Mouse (Mus musculus): ENCODE data around the gene Lrrc73. TPM values are rescaled to one million over a fixed set of nuclear protein-coding genes. Genes with fewer than 3 reads are reported as not detected.
A peak's percentile ranks its signal among the peaks of the same experiment; 100 is the strongest.

The Lrrc73 gene
- total and polyA plus RNA-seq, 2 experiments: 0.16 TPM; not detected in 1

DNA sequence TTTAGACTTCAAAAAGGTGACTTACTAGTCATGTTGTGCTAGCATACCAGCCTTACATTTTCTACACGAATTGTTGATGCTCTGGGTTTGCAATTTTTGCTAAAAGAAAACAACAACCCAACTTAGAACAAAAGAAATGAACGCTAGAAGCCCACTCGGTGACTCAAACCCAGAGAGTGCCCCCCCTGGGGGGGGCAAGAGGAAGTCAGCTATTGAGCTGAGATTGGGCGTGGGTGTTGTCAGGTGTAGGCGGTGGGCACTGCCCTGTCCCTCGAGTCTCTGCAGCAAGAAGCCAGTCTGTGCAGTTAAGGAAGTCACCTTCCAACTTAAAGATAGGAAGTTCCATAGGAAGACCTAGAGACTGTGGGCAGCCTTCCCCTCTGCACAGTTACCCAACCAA lies 43.3 kb downstream of the Lrrc73 start:
- Histone ChIP-seq H3K9ac (ENCODE audit: low read depth, low read length) (no peak overlapping the region), H3K27me3 (ENCODE audit: control insufficient read depth, insufficient read depth, low read length) (peaks cover 10% of the 10 kb centered on the region; the same call in 1 of the 2 replicates), H3K27ac (replicated peaks; ENCODE audit: insufficient read depth, low read depth, low read length) (no peak overlapping the region), H3K79me2 (ENCODE audit: control insufficient read depth, insufficient read depth, low read length) (no peaks in the 10 kb centered on the region), H3K36me3 (ENCODE audit: control insufficient read depth, insufficient read depth, low read length) (no peaks in the 10 kb centered on the region), H3K4me1 (ENCODE audit: control insufficient read depth, insufficient read depth, low read length) (peaks cover 3% of the 10 kb centered on the region; the same call in 1 of the 2 replicates), H3K4me3 (ENCODE audit: insufficient read depth, low read depth, low read length) (no peak overlapping the region)
- 43% methylated on average over 6 of the region's 6 CpGs for WGBS
- no peak for DNase-seq (ENCODE audit: extremely low read depth, low read depth, low spot score)
- TF ChIP-seq POLR2A (IDR thresholded peaks at IDR 0.05; ENCODE audit: extremely low read depth, insufficient read depth, low read length): no peak
- no peak for TF ChIP-seq CTCF (IDR thresholded peaks at IDR 0.05; ENCODE audit: low read depth, low read length)

DNA sequence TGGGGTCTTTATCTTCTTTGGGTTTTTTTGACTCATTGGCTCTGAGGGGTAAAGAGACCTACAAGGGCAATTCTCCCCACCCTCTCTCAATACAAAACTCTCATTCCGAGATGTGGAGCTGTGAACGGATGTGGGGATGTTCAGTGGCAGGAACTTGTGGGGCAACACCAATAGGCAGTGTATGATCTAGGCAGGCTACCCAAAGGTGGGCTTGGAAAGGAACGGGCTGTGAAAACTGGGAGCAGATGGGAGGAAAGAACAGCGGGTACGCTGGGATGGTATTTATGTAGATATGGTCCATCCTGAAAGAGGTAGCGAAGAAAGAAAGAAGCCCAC lies 43.7 kb downstream of the Lrrc73 start:
- peaks cover 10% of the 10 kb centered on the region; the same call in 1 of the 2 replicates for H3K27me3 ChIP-seq (ENCODE audit: control insufficient read depth, insufficient read depth, low read length)
- DNase-seq (ENCODE audit: extremely low read depth, low read depth, low spot score): no peak
- TF ChIP-seq CTCF (IDR thresholded peaks at IDR 0.05; ENCODE audit: low read depth, low read length): no peak
- no peak for TF ChIP-seq POLR2A (IDR thresholded peaks at IDR 0.05; ENCODE audit: extremely low read depth, insufficient read depth, low read length)
- H3K79me2 ChIP-seq (ENCODE audit: control insufficient read depth, insufficient read depth, low read length): no peaks in the 10 kb centered on the region
- H3K9ac ChIP-seq (ENCODE audit: low read depth, low read length): no peak overlapping the region
- no peak overlapping the region for H3K27ac ChIP-seq (replicated peaks; ENCODE audit: insufficient read depth, low read depth, low read length)
- WGBS: 15% methylated on average over 6 of the region's 6 CpGs
- peak overlapping the region; percentile 55; the same call in 1 of the 2 replicates for H3K4me3 ChIP-seq (ENCODE audit: insufficient read depth, low read depth, low read length)
- peaks cover 3% of the 10 kb centered on the region; the same call in 1 of the 2 replicates for H3K4me1 ChIP-seq (ENCODE audit: control insufficient read depth, insufficient read depth, low read length)
- no peaks in the 10 kb centered on the region for H3K36me3 ChIP-seq (ENCODE audit: control insufficient read depth, insufficient read depth, low read length)

DNA sequence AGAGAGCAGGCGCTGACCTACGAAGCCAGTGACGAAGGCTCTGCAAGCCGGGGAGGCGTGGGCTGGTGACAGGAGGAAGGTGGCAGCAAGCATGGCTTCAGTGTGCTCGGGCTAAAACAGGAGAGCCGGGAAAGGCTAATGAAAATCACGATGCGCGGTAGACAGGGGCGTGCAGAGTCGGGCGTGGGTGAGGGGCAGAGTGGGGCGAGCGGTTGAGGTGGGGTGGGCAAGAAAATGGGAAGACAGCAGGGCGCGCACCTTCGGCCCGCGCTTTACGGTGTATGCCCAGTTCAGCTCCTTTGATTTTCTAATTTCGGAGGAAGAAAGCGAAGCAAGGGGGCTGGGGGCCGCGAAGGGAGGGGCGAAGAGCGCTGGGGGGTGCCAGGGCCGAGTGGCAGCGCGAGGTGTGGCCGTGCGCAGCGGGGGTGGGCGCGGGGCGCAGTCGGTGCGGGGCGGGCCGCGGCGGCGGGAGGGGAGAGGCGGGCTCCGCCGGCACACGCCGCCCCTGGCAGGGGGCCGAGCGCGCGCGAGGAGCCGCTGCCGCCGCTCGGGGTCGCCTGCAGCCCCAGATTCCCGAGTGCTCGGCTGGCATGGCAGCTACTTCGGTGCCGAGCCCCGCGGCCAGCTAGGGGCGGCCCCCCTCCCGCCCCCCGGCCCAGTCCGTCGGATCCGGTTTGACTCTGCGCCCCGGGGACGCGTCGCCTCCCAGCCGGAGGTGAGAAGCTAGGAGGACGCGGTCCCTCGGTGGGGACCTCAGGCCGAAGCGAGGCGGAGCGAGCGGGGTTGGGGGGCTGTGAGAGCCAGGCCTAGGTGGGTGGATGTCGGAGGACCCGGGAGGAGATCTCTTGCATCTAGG lies 44.3 kb downstream of the Lrrc73 start, which contains the start of gene Dlk2:
Gene Dlk2, plus strand, starts transcription at position 58 of the 856 bp plus-strand sequence.
- Histone ChIP-seq H3K27me3 (ENCODE audit: control insufficient read depth, insufficient read depth, low read length) (peaks cover 10% of the 10 kb centered on the region; the same call in 1 of the 2 replicates), H3K79me2 (ENCODE audit: control insufficient read depth, insufficient read depth, low read length) (no peaks in the 10 kb centered on the region), H3K4me1 (ENCODE audit: control insufficient read depth, insufficient read depth, low read length) (peaks cover 3% of the 10 kb centered on the region; the same call in 1 of the 2 replicates), H3K9ac (ENCODE audit: low read depth, low read length) (no peak within 1 kb of the TSS), H3K36me3 (ENCODE audit: control insufficient read depth, insufficient read depth, low read length) (no peaks in the 10 kb centered on the region), H3K27ac (replicated peaks; ENCODE audit: insufficient read depth, low read depth, low read length) (no peak within 1 kb of the TSS), H3K4me3 (ENCODE audit: insufficient read depth, low read depth, low read length) (peak within 1 kb of the TSS; percentile 55; the same call in 1 of the 2 replicates)
- TF ChIP-seq CTCF (IDR thresholded peaks at IDR 0.05; ENCODE audit: low read depth, low read length): no peak
- no peak for TF ChIP-seq POLR2A (IDR thresholded peaks at IDR 0.05; ENCODE audit: extremely low read depth, insufficient read depth, low read length)
- WGBS: 1% methylated on average over 83 of the region's 86 CpGs
- DNase-seq (ENCODE audit: extremely low read depth, low read depth, low spot score): no peak

- Histone ChIP-seq H3K27me3 (ENCODE audit: control insufficient read depth, insufficient read depth, low read length) (peaks cover 10% of the 10 kb centered on the region; the same call in 1 of the 2 replicates), H3K36me3 (ENCODE audit: control insufficient read depth, insufficient read depth, low read length) (no peaks in the 10 kb centered on the region), H3K9ac (ENCODE audit: low read depth, low read length) (no peak overlapping the region)
These were observed 45.0 kb downstream of the Lrrc73 start for GRCm38 (mm10) chr17:46298220-46298913.

DNA sequence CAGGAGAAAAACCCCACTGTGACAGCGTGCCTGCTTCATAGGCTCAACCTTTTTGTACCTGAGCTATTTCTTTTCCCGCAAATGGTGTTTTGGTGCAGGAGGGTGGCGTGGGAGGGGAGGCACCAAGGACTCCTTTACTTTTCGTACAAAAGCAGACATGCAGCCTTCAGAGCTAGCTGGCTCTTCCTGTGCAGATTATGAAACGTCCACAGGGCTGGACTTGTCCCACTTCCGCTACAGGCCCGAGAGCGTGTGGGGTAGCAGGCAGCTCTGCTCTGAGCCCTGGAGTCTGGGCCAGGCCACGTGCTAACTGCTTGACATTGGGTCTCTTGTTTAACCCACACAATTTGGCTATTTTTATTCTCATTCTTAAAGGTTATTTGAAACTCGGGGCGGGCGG lies 48.6 kb downstream of the Lrrc73 start:
- H3K4me3 ChIP-seq (ENCODE audit: insufficient read depth, low read depth, low read length): no peak overlapping the region
- H3K4me1 ChIP-seq (ENCODE audit: control insufficient read depth, insufficient read depth, low read length): peaks cover 3% of the 10 kb centered on the region; the same call in 1 of the 2 replicates
- no peak overlapping the region for H3K9ac ChIP-seq (ENCODE audit: low read depth, low read length)
- no peaks in the 10 kb centered on the region for H3K79me2 ChIP-seq (ENCODE audit: control insufficient read depth, insufficient read depth, low read length)
- H3K27me3 ChIP-seq (ENCODE audit: control insufficient read depth, insufficient read depth, low read length): peaks cover 10% of the 10 kb centered on the region; the same call in 1 of the 2 replicates
- 71% methylated on average over 12 of the region's 12 CpGs for WGBS
- TF ChIP-seq CTCF (IDR thresholded peaks at IDR 0.05; ENCODE audit: low read depth, low read length) (no peak), POLR2A (IDR thresholded peaks at IDR 0.05; ENCODE audit: extremely low read depth, insufficient read depth, low read length) (no peak)
- DNase-seq (ENCODE audit: extremely low read depth, low read depth, low spot score): no peak
- no peaks in the 10 kb centered on the region for H3K36me3 ChIP-seq (ENCODE audit: control insufficient read depth, insufficient read depth, low read length)
- H3K27ac ChIP-seq (replicated peaks; ENCODE audit: insufficient read depth, low read depth, low read length): no peak overlapping the region

More at GRCm38 (mm10) chr17:46298220-46298913, 45.0 kb downstream of the Lrrc73 start:
- TF ChIP-seq CTCF (IDR thresholded peaks at IDR 0.05; ENCODE audit: low read depth, low read length) (peak; percentile 95), POLR2A (IDR thresholded peaks at IDR 0.05; ENCODE audit: extremely low read depth, insufficient read depth, low read length) (no peak)
- H3K4me1 ChIP-seq (ENCODE audit: control insufficient read depth, insufficient read depth, low read length): peaks cover 3% of the 10 kb centered on the region; the same call in 1 of the 2 replicates
- under 1% methylated on average over 48 of the region's 48 CpGs for WGBS
- H3K27ac ChIP-seq (replicated peaks; ENCODE audit: insufficient read depth, low read depth, low read length): no peak overlapping the region
- peak overlapping the region; percentile 55; the same call in 1 of the 2 replicates for H3K4me3 ChIP-seq (ENCODE audit: insufficient read depth, low read depth, low read length)
- DNase-seq (ENCODE audit: extremely low read depth, low read depth, low spot score): peak; percentile 37
- H3K79me2 ChIP-seq (ENCODE audit: control insufficient read depth, insufficient read depth, low read length): no peaks in the 10 kb centered on the region

Measured in liver, adult 2 months (tissue).